Mouse (Mus musculus) gastrocnemius, postnatal 10 days (tissue): ENCODE results near the gene Kcnf1. TPM values are rescaled to one million over a fixed set of nuclear protein-coding genes. Genes with fewer than 3 reads are reported as not detected.

ENCODE experiments used
- DNase-seq: peaks from one replicate; pipeline ENCODE4 v3.0.0; 2021; ENCODE audit warnings: mixed read lengths
- long read RNA-seq, 2 experiments: library from polyadenylated mRNA; stranded (forward); transcript quantifications; one replicate each; pipeline ENCODE4 v2.0.0; 2021
- total RNA-seq, 2 experiments: library from RNA; stranded (reverse); gene quantifications; 2 replicates each; pipeline ENCODE4 v1.2.3; 2021

The Kcnf1 gene
- 1 to 10 TPM; 2.8 to 3.1 TPM for total RNA-seq
- long read RNA-seq, experiment 1, full-length matches to known transcripts = 4 of 4 reads
- long read RNA-seq, experiment 1, partial matches to known transcripts = 0 of 4 reads
- long read RNA-seq, experiment 1, other reads (novel, unspliced or antisense) = 0 of 4 reads
- long read RNA-seq, experiment 2, full-length matches to known transcripts = 5 of 5 reads
- long read RNA-seq, experiment 2, partial matches to known transcripts = 0 of 5 reads
- long read RNA-seq, experiment 2, other reads (novel, unspliced or antisense) = 0 of 5 reads

GRCm38 (mm10) chr12:17176757-17177092, at the start of gene Kcnf1:
Gene Kcnf1, minus strand, starts transcription at chr12:17176888.
- no peak for DNase-seq

GRCm38 (mm10) chr12:17225012-17225411, 48.3 kb upstream of the Kcnf1 start:
- peak; percentile 64 for DNase-seq

- no peak for DNase-seq
These were observed 46.4 kb upstream of the Kcnf1 start for GRCm38 (mm10) chr12:17223050-17223449.

GRCm38 (mm10) chr12:17221891-17222428, 45.3 kb upstream of the Kcnf1 start:
- DNase-seq = no peak

GRCm38 (mm10) chr12:17220631-17221030, 43.9 kb upstream of the Kcnf1 start:
- no peak for DNase-seq

GRCm38 (mm10) chr12:17219107-17219506, 42.4 kb upstream of the Kcnf1 start:
- no peak for DNase-seq

- DNase-seq = no peak
These were observed 41.7 kb upstream of the Kcnf1 start for GRCm38 (mm10) chr12:17218390-17218789.

- DNase-seq = no peak
These were observed 39.1 kb upstream of the Kcnf1 start for GRCm38 (mm10) chr12:17215751-17216150.

GRCm38 (mm10) chr12:17202492-17203322, 26.0 kb upstream of the Kcnf1 start:
- DNase-seq = no peak

GRCm38 (mm10) chr12:17198621-17199020, 21.9 kb upstream of the Kcnf1 start:
- DNase-seq = no peak

- DNase-seq = no peak
These were observed 17.5 kb upstream of the Kcnf1 start for GRCm38 (mm10) chr12:17194140-17194539.

GRCm38 (mm10) chr12:17193311-17193710, 16.6 kb upstream of the Kcnf1 start:
- no peak for DNase-seq

- DNase-seq = no peak
These were observed 16.2 kb upstream of the Kcnf1 start for GRCm38 (mm10) chr12:17192887-17193286.

- no peak for DNase-seq
These were observed 7.7 kb upstream of the Kcnf1 start for GRCm38 (mm10) chr12:17184303-17184775.

GRCm38 (mm10) chr12:17183788-17184187, 7.1 kb upstream of the Kcnf1 start:
- DNase-seq = no peak

GRCm38 (mm10) chr12:17176041-17176756, 489 bp downstream of the Kcnf1 start:
- DNase-seq = peak; percentile 33

- no peak for DNase-seq
These were observed 1.1 kb downstream of the Kcnf1 start for GRCm38 (mm10) chr12:17175531-17175951.

- DNase-seq = no peak
These were observed 1.6 kb downstream of the Kcnf1 start for GRCm38 (mm10) chr12:17175124-17175523.

- DNase-seq = no peak
These were observed 2.4 kb downstream of the Kcnf1 start for GRCm38 (mm10) chr12:17174134-17174893.

- no peak for DNase-seq
These were observed 6.3 kb downstream of the Kcnf1 start for GRCm38 (mm10) chr12:17170406-17170805.

- DNase-seq = no peak
These were observed 10.6 kb downstream of the Kcnf1 start for GRCm38 (mm10) chr12:17166116-17166515.

- no peak for DNase-seq
These were observed 12.7 kb downstream of the Kcnf1 start for GRCm38 (mm10) chr12:17163996-17164395.
